Comparison of ENCODE assay signal across 12 mouse cellular contexts in genomic region chr12:40888829-40889228, GRCm38 (mm10).
DNase-seq lines count a peak whose midpoint lies in the region; ATAC-seq lines count a peak whose summit lies in the region.
"Had no signal": no experiment of that assay in that cellular context is flagged by ENCODE, and none has a peak within 500 bp of the region (broad histone marks: within the 10 kb centered on the region; RNA-seq: fewer than 3 reads in every experiment).

No protein-coding gene starts in this region.

- no peak overlapping the region for H3K4me3 ChIP-seq in heart, embryonic 11.5 days (ENCODE audit: low read depth, low read length)
- no peak overlapping the region for H3K4me3 ChIP-seq in limb, embryonic 15.5 days
- H3K4me3 ChIP-seq: forebrain, embryonic 12.5 days; heart, adult 2 months had no signal

- H3K27ac ChIP-seq in heart, embryonic 11.5 days (ENCODE audit: low read depth, low read length) = peak overlapping the region; percentile 77
- H3K27ac ChIP-seq in limb, embryonic 15.5 days = no peak overlapping the region
- H3K27ac ChIP-seq: forebrain, embryonic 12.5 days; heart, adult 2 months had no signal

- 71% methylated on average over 1 of the region's 1 CpGs for WGBS in heart, embryonic 11.5 days (ENCODE audit: insufficient replicate concordance)
- 55% methylated on average over 1 of the region's 1 CpGs for WGBS in limb, embryonic 15.5 days

- H3K4me2 ChIP-seq in heart, embryonic 11.5 days = peak overlapping the region; percentile 49
- H3K4me2 ChIP-seq in limb, embryonic 15.5 days = no peak overlapping the region
- H3K4me2 ChIP-seq: forebrain, embryonic 12.5 days had no signal

- H3K36me3 ChIP-seq in heart, embryonic 11.5 days (ENCODE audit: control insufficient read depth, insufficient read depth, low read length) = no peaks in the 10 kb centered on the region
- no peaks in the 10 kb centered on the region for H3K36me3 ChIP-seq in limb, embryonic 15.5 days
- H3K36me3 ChIP-seq: forebrain, embryonic 12.5 days had no signal

- intact Hi-C loops in heart, postnatal 25 days (cut with DNase I) = no loop called here

- no peak for ATAC-seq in heart, embryonic 11.5 days (replicated peaks; ENCODE audit: insufficient number of reproducible peaks, low FRiP score, low TSS enrichment)
- ATAC-seq in limb, embryonic 15.5 days (ENCODE audit: insufficient number of reproducible peaks, low FRiP score, low TSS enrichment, low read depth) = 0 out of 2 replicates have a peak, but pooled peaks have one; percentile 6

- H3K9me3 ChIP-seq in heart, embryonic 11.5 days (replicated peaks; ENCODE audit: control insufficient read depth, low read length) = no peaks in the 10 kb centered on the region
- H3K9me3 ChIP-seq in limb, embryonic 15.5 days = no peaks in the 10 kb centered on the region
- H3K9me3 ChIP-seq: forebrain, embryonic 12.5 days had no signal

- no peaks in the 10 kb centered on the region for H3K27me3 ChIP-seq in heart, embryonic 11.5 days (ENCODE audit: control insufficient read depth, insufficient read depth, low read length)
- no peaks in the 10 kb centered on the region for H3K27me3 ChIP-seq in limb, embryonic 15.5 days
- H3K27me3 ChIP-seq: forebrain, embryonic 12.5 days had no signal

- no peak for DNase-seq in heart, postnatal 25 days (ENCODE audit: low spot score)
- peak; percentile 5 for DNase-seq in urinary bladder, postnatal 14 days (ENCODE audit: low spot score)
- no peak for DNase-seq in urinary bladder, postnatal 25 days (ENCODE audit: low spot score)
- no peak for DNase-seq in right cerebral cortex, postnatal 36 days (ENCODE audit: low spot score in 2 of 2)
- no peak for DNase-seq in frontal cortex, postnatal 25 days (ENCODE audit: low spot score in 2 of 2)
- no peak for DNase-seq in neural tube, embryonic 10.5 days (ENCODE audit: extremely low spot score, low spot score)
- DNase-seq: cerebellum, postnatal 25 days; heart, adult 2 months; thymus, postnatal 14 days had no signal

- peak overlapping the region; percentile 43; the same call in 1 of the 2 replicates for H3K9ac ChIP-seq in heart, embryonic 11.5 days (ENCODE audit: low read depth, low read length)
- no peak overlapping the region for H3K9ac ChIP-seq in limb, embryonic 15.5 days
- H3K9ac ChIP-seq: forebrain, embryonic 12.5 days had no signal

- H3K4me1 ChIP-seq in heart, embryonic 11.5 days (ENCODE audit: control insufficient read depth, insufficient read depth, low read length) = peaks cover 6% of the 10 kb centered on the region; the same call in 1 of the 2 replicates
- no peaks in the 10 kb centered on the region for H3K4me1 ChIP-seq in limb, embryonic 15.5 days
- H3K4me1 ChIP-seq: forebrain, embryonic 12.5 days had no signal
